Mouse (Mus musculus) olfactory bulb, adult 2 months (tissue): Measurements from ENCODE around the gene Thada. TPM values are rescaled to one million over a fixed set of nuclear protein-coding genes. Genes with fewer than 3 reads are reported as not detected.

Experiments
- H3K27ac ChIP-seq: fragments of 200-500 bp; 2 replicates; pipeline ENCODE4 v1.5.1; 2012; ENCODE audit warnings: low read depth, low read length; ENCODE audit not compliant: insufficient read depth
- H3K4me1 ChIP-seq: fragments of 200-500 bp; 2 replicates; pipeline ENCODE4 v1.6.1; 2012; ENCODE audit warnings: low read length; ENCODE audit not compliant: control insufficient read depth, insufficient read depth
- H3K4me3 ChIP-seq: fragments of 200-500 bp; 2 replicates; pipeline ENCODE4 v1.5.1; 2012; ENCODE audit warnings: mild to moderate bottlenecking, low read depth, low read length, moderate library complexity; ENCODE audit not compliant: insufficient read depth
- CTCF ChIP-seq: fragments of 200-500 bp; IDR thresholded peaks from 2 replicates; pipeline ENCODE4 v1.5.1; 2012; ENCODE audit warnings: low read depth, mild to moderate bottlenecking, low read length, moderate library complexity; ENCODE audit not compliant: insufficient read depth
- POLR2A ChIP-seq: fragments of 200-500 bp; IDR thresholded peaks from 2 replicates; pipeline ENCODE4 v1.6.1; 2012; ENCODE audit warnings: mild to moderate bottlenecking, low read depth, low read length, moderate library complexity; ENCODE audit not compliant: insufficient read depth
- WGBS: fragments of 180-500 bp; shearing (Covaris S2); methylation state at CpG from one replicate; pipeline ENCODE4 v1.1.7; 2018; 5-methylcytosine and 5-hydroxymethylcytosine counted together
- polyA plus RNA-seq: library from polyadenylated mRNA; stranded (reverse); fragments of >200 nt; gene quantifications from 2 replicates; pipeline ENCODE4 v1.2.4, GENCODE M21; 2012; ENCODE audit warnings: low replicate concordance; ENCODE audit not compliant: missing spikeins, insufficient read depth, insufficient read length

The Thada gene
- polyA plus RNA-seq, 1 experiment, result not detected

GRCm38 (mm10) chr17:84185581-84186450 is 280.2 kb downstream of the Thada start:
- TF ChIP-seq CTCF, result no peak
- TF ChIP-seq POLR2A, result no peak
- H3K4me3 ChIP-seq, result peak overlapping the region; percentile 53
- 4% methylated on average over 108 of the region's 108 CpGs for WGBS
- peaks cover 30% of the 10 kb centered on the region for H3K4me1 ChIP-seq
- peak overlapping the region; percentile 5; the same call in 1 of the 2 replicates for H3K27ac ChIP-seq

- Histone ChIP-seq H3K4me3 (peak overlapping the region; percentile 25; the same call in 1 of the 2 replicates), H3K27ac (peak overlapping the region; percentile 41), H3K4me1 (peaks cover 37% of the 10 kb centered on the region)
- TF ChIP-seq CTCF (no peak), POLR2A (no peak)
- 45% methylated on average over 7 of the region's 7 CpGs for WGBS
Measured at GRCm38 (mm10) chr17:84185011-84185411, 281.0 kb downstream of the Thada start.

GRCm38 (mm10) chr17:84183291-84183781 is 282.7 kb downstream of the Thada start:
- Histone ChIP-seq H3K27ac (no peak overlapping the region; the same call in 1 of the 2 replicates), H3K4me1 (peaks cover 31% of the 10 kb centered on the region), H3K4me3 (peak overlapping the region; percentile 2; the same call in 1 of the 2 replicates)
- TF ChIP-seq CTCF (no peak), POLR2A (no peak)
- 45% methylated on average over 12 of the region's 12 CpGs for WGBS

- H3K27ac ChIP-seq, result peak overlapping the region; percentile 19; the same call in 1 of the 2 replicates
Measured at GRCm38 (mm10) chr17:84182311-84183271, 283.4 kb downstream of the Thada start.

GRCm38 (mm10) chr17:84181502-84182310 is 284.3 kb downstream of the Thada start:
- WGBS, result 77% methylated on average over 18 of the region's 18 CpGs

More at GRCm38 (mm10) chr17:84182311-84183271, 283.4 kb downstream of the Thada start:
- Histone ChIP-seq H3K4me1 (peaks cover 27% of the 10 kb centered on the region), H3K4me3 (no peak overlapping the region)
- TF ChIP-seq POLR2A, result no peak
- no peak for TF ChIP-seq CTCF
- 52% methylated on average over 16 of the region's 16 CpGs for WGBS

GRCm38 (mm10) chr17:84180715-84181501 is 285.1 kb downstream of the Thada start:
- H3K27ac ChIP-seq, result peak overlapping the region; percentile 12; the same call in 1 of the 2 replicates
- WGBS, result 49% methylated on average over 11 of the region's 11 CpGs
- H3K4me1 ChIP-seq, result peaks cover 22% of the 10 kb centered on the region
- H3K4me3 ChIP-seq, result no peak overlapping the region
- TF ChIP-seq CTCF, result no peak
- TF ChIP-seq POLR2A, result no peak

More at GRCm38 (mm10) chr17:84181502-84182310, 284.3 kb downstream of the Thada start:
- H3K27ac ChIP-seq, result peak overlapping the region; percentile 19; the same call in 1 of the 2 replicates
- TF ChIP-seq CTCF (no peak), POLR2A (no peak)
- H3K4me1 ChIP-seq, result peaks cover 24% of the 10 kb centered on the region
- no peak overlapping the region for H3K4me3 ChIP-seq

GRCm38 (mm10) chr17:84179973-84180365 is 286.0 kb downstream of the Thada start:
- no peak for TF ChIP-seq POLR2A
- TF ChIP-seq CTCF, result no peak
- H3K4me3 ChIP-seq, result no peak overlapping the region
- 78% methylated on average over 4 of the region's 4 CpGs for WGBS
- peaks cover 22% of the 10 kb centered on the region for H3K4me1 ChIP-seq
- no peak overlapping the region for H3K27ac ChIP-seq
